Mouse (Mus musculus): ENCODE measurements around the gene Smim4. TPM values are rescaled to one million over a fixed set of nuclear protein-coding genes. Genes with fewer than 3 reads are reported as not detected.

The Smim4 gene
- polyA plus RNA-seq, 1 experiment from 2014 or later: 64.8 TPM

GRCm38 (mm10) chr14:31114011-31114410 is 14.7 kb downstream of the Smim4 start:
- WGBS: 81% methylated on average over 3 of the region's 3 CpGs
- DNase-seq (ENCODE audit: low spot score): no peak
- Histone ChIP-seq H3K27ac (replicated peaks; ENCODE audit: low read depth, low read length) (no peak overlapping the region), H3K4me2 (ENCODE audit: low read depth, low read length) (no peak overlapping the region), H3K36me3 (ENCODE audit: control insufficient read depth, insufficient read depth, low read length) (peaks cover 84% of the 10 kb centered on the region), H3K9me3 (ENCODE audit: control insufficient read depth, low read length) (no peaks in the 10 kb centered on the region), H3K9ac (ENCODE audit: low read depth, low read length) (no peak overlapping the region), H3K4me3 (ENCODE audit: low read depth, low read length) (no peak overlapping the region), H3K4me1 (ENCODE audit: control insufficient read depth, insufficient read depth, low read length) (no peaks in the 10 kb centered on the region), H3K27me3 (replicated peaks; ENCODE audit: control insufficient read depth, insufficient read depth, low read length) (no peaks in the 10 kb centered on the region)
- ATAC-seq (ENCODE audit: low read depth): no peak

- no peaks in the 10 kb centered on the region for H3K27me3 ChIP-seq (replicated peaks; ENCODE audit: control insufficient read depth, insufficient read depth, low read length)
- H3K36me3 ChIP-seq (ENCODE audit: control insufficient read depth, insufficient read depth, low read length): peaks cover 85% of the 10 kb centered on the region
- no peak for DNase-seq (ENCODE audit: low spot score)
- H3K4me3 ChIP-seq (ENCODE audit: low read depth, low read length): no peak overlapping the region
- 85% methylated on average over 5 of the region's 5 CpGs for WGBS
- ATAC-seq (ENCODE audit: low read depth): no peak
- H3K4me1 ChIP-seq (ENCODE audit: control insufficient read depth, insufficient read depth, low read length): no peaks in the 10 kb centered on the region
- H3K4me2 ChIP-seq (ENCODE audit: low read depth, low read length): no peak overlapping the region
- no peaks in the 10 kb centered on the region for H3K9me3 ChIP-seq (ENCODE audit: control insufficient read depth, low read length)
- no peak overlapping the region for H3K9ac ChIP-seq (ENCODE audit: low read depth, low read length)
- no peak overlapping the region for H3K27ac ChIP-seq (replicated peaks; ENCODE audit: low read depth, low read length)
Observed at GRCm38 (mm10) chr14:31112187-31112586, 16.6 kb downstream of the Smim4 start.

GRCm38 (mm10) chr14:31110613-31111012 is 18.1 kb downstream of the Smim4 start:
- H3K36me3 ChIP-seq (ENCODE audit: control insufficient read depth, insufficient read depth, low read length): peaks cover 85% of the 10 kb centered on the region
- ATAC-seq (ENCODE audit: low read depth): no peak
- no peak overlapping the region for H3K4me2 ChIP-seq (ENCODE audit: low read depth, low read length)

DNA sequence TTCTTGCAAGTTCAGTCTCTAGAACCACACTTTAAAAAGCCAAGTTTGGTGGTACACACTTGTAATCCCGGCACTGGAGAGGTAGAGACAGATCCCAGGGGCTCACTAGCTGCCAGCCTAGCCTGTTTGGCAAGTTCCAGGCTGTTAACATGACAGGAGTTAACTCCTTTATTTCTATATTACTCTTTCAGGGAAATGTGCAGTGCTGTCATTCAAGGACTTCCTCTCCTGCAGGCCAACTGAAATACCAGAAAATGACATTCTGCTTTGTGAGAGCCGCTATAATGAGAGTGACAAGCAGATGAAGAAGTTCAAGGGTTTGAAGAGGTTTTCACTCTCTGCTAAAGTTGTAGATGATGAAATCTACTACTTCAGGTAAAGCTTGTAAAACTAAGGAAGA is 23.6 kb downstream of the Smim4 start:
- H3K36me3 ChIP-seq (ENCODE audit: control insufficient read depth, insufficient read depth, low read length): peaks cover 82% of the 10 kb centered on the region

More at GRCm38 (mm10) chr14:31110613-31111012, 18.1 kb downstream of the Smim4 start:
- WGBS: 89% methylated on average over 3 of the region's 3 CpGs
- Histone ChIP-seq H3K9ac (ENCODE audit: low read depth, low read length) (no peak overlapping the region), H3K9me3 (ENCODE audit: control insufficient read depth, low read length) (no peaks in the 10 kb centered on the region), H3K4me1 (ENCODE audit: control insufficient read depth, insufficient read depth, low read length) (no peaks in the 10 kb centered on the region), H3K27me3 (replicated peaks; ENCODE audit: control insufficient read depth, insufficient read depth, low read length) (no peaks in the 10 kb centered on the region), H3K27ac (replicated peaks; ENCODE audit: low read depth, low read length) (no peak overlapping the region), H3K4me3 (ENCODE audit: low read depth, low read length) (no peak overlapping the region)
- no peak for DNase-seq (ENCODE audit: low spot score)

GRCm38 (mm10) chr14:31089918-31090317 is 38.8 kb downstream of the Smim4 start:
- H3K27me3 ChIP-seq (replicated peaks; ENCODE audit: control insufficient read depth, insufficient read depth, low read length): no peaks in the 10 kb centered on the region
- no peaks in the 10 kb centered on the region for H3K9me3 ChIP-seq (ENCODE audit: control insufficient read depth, low read length)
- no peak for ATAC-seq (ENCODE audit: low read depth)
- no peaks in the 10 kb centered on the region for H3K4me1 ChIP-seq (ENCODE audit: control insufficient read depth, insufficient read depth, low read length)
- no peak overlapping the region for H3K27ac ChIP-seq (replicated peaks; ENCODE audit: low read depth, low read length)
- 92% methylated on average over 1 of the region's 1 CpGs for WGBS
- DNase-seq (ENCODE audit: low spot score): no peak
- peaks cover 86% of the 10 kb centered on the region for H3K36me3 ChIP-seq (ENCODE audit: control insufficient read depth, insufficient read depth, low read length)
- no peak overlapping the region for H3K9ac ChIP-seq (ENCODE audit: low read depth, low read length)
- H3K4me3 ChIP-seq (ENCODE audit: low read depth, low read length): no peak overlapping the region
- H3K4me2 ChIP-seq (ENCODE audit: low read depth, low read length): no peak overlapping the region

More for the DNA sequence above, 23.6 kb downstream of the Smim4 start:
- Histone ChIP-seq H3K4me2 (ENCODE audit: low read depth, low read length) (no peak overlapping the region), H3K27ac (replicated peaks; ENCODE audit: low read depth, low read length) (no peak overlapping the region), H3K4me3 (ENCODE audit: low read depth, low read length) (no peak overlapping the region), H3K9me3 (ENCODE audit: control insufficient read depth, low read length) (no peaks in the 10 kb centered on the region), H3K27me3 (replicated peaks; ENCODE audit: control insufficient read depth, insufficient read depth, low read length) (no peaks in the 10 kb centered on the region), H3K9ac (ENCODE audit: low read depth, low read length) (no peak overlapping the region), H3K4me1 (ENCODE audit: control insufficient read depth, insufficient read depth, low read length) (no peaks in the 10 kb centered on the region)
- 83% methylated on average over 2 of the region's 2 CpGs for WGBS
- no peak for ATAC-seq (ENCODE audit: low read depth)
- peak; percentile 52 for DNase-seq (ENCODE audit: low spot score)

DNA sequence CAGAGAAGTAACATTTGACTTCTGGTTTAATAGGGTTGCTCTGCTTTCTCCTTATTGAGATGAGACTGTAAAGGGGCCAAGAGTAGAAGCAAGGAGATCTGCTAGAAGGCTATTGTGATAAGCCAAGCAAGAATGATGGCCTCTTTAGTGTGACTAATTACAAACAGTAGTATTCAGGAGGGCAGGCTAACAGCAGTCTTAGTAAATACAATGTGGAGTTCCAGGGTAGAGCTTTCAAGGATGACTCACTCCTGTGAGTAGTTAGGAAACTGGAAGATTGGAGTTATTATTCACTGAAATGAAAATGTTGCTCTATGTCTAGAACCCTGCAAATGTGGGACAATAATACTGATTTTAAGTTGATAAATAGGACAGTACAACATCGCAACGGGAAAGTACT is 40.2 kb downstream of the Smim4 start:
- peaks cover 85% of the 10 kb centered on the region for H3K36me3 ChIP-seq (ENCODE audit: control insufficient read depth, insufficient read depth, low read length)
- H3K4me2 ChIP-seq (ENCODE audit: low read depth, low read length): no peak overlapping the region
- WGBS: 97% methylated on average over 2 of the region's 2 CpGs
- no peak overlapping the region for H3K27ac ChIP-seq (replicated peaks; ENCODE audit: low read depth, low read length)
- no peak overlapping the region for H3K9ac ChIP-seq (ENCODE audit: low read depth, low read length)
- no peak overlapping the region for H3K4me3 ChIP-seq (ENCODE audit: low read depth, low read length)
- H3K27me3 ChIP-seq (replicated peaks; ENCODE audit: control insufficient read depth, insufficient read depth, low read length): no peaks in the 10 kb centered on the region
- no peaks in the 10 kb centered on the region for H3K4me1 ChIP-seq (ENCODE audit: control insufficient read depth, insufficient read depth, low read length)
- ATAC-seq (ENCODE audit: low read depth) (no peak), DNase-seq (ENCODE audit: low spot score) (no peak)
- no peaks in the 10 kb centered on the region for H3K9me3 ChIP-seq (ENCODE audit: control insufficient read depth, low read length)

DNA sequence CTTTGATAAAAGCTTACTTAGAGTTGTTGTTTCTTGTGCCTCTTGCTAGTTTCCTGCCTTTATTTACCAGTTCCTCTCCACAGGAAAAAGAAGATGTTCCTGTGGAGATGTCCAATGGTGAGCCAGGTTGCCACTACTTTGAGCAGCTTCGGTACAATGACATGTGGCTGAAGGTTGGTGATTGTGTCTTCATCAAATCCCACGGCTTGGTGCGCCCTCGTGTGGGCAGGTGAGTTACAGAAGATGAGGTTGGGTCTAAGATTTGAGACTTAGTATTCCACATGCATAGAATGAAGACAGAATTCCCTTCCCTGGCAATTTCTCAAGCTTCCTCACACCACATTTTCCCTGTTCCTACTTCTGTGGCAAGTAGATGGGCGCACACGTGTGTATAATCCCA is 41.3 kb downstream of the Smim4 start:
- no peak overlapping the region for H3K27ac ChIP-seq (replicated peaks; ENCODE audit: low read depth, low read length)
- ATAC-seq (ENCODE audit: low read depth) (no peak), DNase-seq (ENCODE audit: low spot score) (no peak)
- H3K4me2 ChIP-seq (ENCODE audit: low read depth, low read length): no peak overlapping the region
- H3K9me3 ChIP-seq (ENCODE audit: control insufficient read depth, low read length): no peaks in the 10 kb centered on the region
- no peaks in the 10 kb centered on the region for H3K27me3 ChIP-seq (replicated peaks; ENCODE audit: control insufficient read depth, insufficient read depth, low read length)
- peaks cover 84% of the 10 kb centered on the region for H3K36me3 ChIP-seq (ENCODE audit: control insufficient read depth, insufficient read depth, low read length)
- H3K4me1 ChIP-seq (ENCODE audit: control insufficient read depth, insufficient read depth, low read length): no peaks in the 10 kb centered on the region
- H3K4me3 ChIP-seq (ENCODE audit: low read depth, low read length): no peak overlapping the region
- no peak overlapping the region for H3K9ac ChIP-seq (ENCODE audit: low read depth, low read length)
- WGBS: 85% methylated on average over 6 of the region's 6 CpGs

DNA sequence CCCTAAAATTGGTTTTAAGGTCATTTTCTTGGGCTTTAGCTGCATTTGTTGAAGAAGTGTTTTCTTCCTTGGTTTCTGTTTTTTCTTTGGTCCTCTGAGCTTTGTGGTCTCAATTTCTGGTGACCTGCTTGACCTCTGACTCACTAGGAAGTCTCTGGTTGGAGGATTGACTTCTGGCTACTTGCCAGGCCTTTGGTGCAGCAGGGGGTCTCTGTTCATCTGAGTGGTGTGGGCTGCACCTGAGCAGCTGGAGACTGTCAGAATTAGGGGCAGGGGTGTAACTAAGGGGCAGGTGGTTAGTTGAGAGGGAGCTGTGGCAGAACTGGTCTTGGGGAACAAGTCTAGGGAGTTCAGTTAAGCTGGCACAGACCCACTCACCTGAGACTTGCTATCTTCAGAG is 47.6 kb downstream of the Smim4 start:
- H3K9ac ChIP-seq (ENCODE audit: low read depth, low read length): no peak overlapping the region
- no peak overlapping the region for H3K27ac ChIP-seq (replicated peaks; ENCODE audit: low read depth, low read length)
- no peaks in the 10 kb centered on the region for H3K4me1 ChIP-seq (ENCODE audit: control insufficient read depth, insufficient read depth, low read length)
- DNase-seq (ENCODE audit: low spot score) (no peak), ATAC-seq (ENCODE audit: low read depth) (no peak)
- H3K9me3 ChIP-seq (ENCODE audit: control insufficient read depth, low read length): no peaks in the 10 kb centered on the region
- no peak overlapping the region for H3K4me2 ChIP-seq (ENCODE audit: low read depth, low read length)
- peaks cover 68% of the 10 kb centered on the region for H3K36me3 ChIP-seq (ENCODE audit: control insufficient read depth, insufficient read depth, low read length)
- no peaks in the 10 kb centered on the region for H3K27me3 ChIP-seq (replicated peaks; ENCODE audit: control insufficient read depth, insufficient read depth, low read length)
- no peak overlapping the region for H3K4me3 ChIP-seq (ENCODE audit: low read depth, low read length)

DNA sequence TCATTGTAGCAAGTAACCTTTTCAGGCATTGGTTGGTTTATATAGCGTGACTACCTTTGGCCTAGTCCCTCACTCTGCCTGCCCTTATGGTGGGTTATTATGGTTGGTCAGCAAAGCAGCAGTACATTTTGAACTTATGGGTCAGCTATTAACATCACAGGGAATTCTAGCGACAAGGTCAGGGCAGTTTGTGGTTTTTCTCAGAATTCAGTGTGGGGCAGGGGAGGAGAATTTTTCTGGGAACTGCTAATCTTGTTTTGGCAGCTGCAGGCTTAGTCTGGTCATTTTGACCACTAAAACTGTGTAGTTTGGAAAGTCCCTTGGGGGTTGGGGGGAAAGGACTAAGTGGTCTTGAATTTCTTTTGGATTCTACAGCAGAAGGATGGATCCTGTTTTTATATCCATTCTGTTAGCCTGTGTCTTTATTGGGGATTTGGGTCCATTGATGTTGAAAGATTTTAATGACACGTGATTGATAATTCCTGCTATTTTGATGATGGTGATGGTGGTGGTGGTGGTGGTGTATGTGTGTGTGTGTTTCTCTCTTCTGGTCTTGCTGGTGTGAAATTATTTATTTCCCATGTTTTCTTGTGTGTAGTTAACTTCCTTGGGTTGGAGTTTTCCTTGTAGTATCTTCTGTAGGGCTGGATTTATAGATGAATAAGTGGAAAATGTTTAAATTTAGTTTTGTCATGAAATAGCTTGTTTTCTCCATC is 49.3 kb downstream of the Smim4 start:
- no peak for ATAC-seq (ENCODE audit: low read depth)
- peak; percentile 26 for DNase-seq (ENCODE audit: low spot score)
- WGBS: 89% methylated on average over 3 of the region's 3 CpGs
- H3K36me3 ChIP-seq (ENCODE audit: control insufficient read depth, insufficient read depth, low read length): peaks cover 72% of the 10 kb centered on the region
- no peak overlapping the region for H3K27ac ChIP-seq (replicated peaks; ENCODE audit: low read depth, low read length)
- no peaks in the 10 kb centered on the region for H3K4me1 ChIP-seq (ENCODE audit: control insufficient read depth, insufficient read depth, low read length)
- no peak overlapping the region for H3K4me2 ChIP-seq (ENCODE audit: low read depth, low read length)
- H3K9me3 ChIP-seq (ENCODE audit: control insufficient read depth, low read length): no peaks in the 10 kb centered on the region
- H3K9ac ChIP-seq (ENCODE audit: low read depth, low read length): no peak overlapping the region
- no peaks in the 10 kb centered on the region for H3K27me3 ChIP-seq (replicated peaks; ENCODE audit: control insufficient read depth, insufficient read depth, low read length)
- no peak overlapping the region for H3K4me3 ChIP-seq (ENCODE audit: low read depth, low read length)
